Mouse (Mus musculus): ENCODE measurements around the gene Gpr146.

DNA sequence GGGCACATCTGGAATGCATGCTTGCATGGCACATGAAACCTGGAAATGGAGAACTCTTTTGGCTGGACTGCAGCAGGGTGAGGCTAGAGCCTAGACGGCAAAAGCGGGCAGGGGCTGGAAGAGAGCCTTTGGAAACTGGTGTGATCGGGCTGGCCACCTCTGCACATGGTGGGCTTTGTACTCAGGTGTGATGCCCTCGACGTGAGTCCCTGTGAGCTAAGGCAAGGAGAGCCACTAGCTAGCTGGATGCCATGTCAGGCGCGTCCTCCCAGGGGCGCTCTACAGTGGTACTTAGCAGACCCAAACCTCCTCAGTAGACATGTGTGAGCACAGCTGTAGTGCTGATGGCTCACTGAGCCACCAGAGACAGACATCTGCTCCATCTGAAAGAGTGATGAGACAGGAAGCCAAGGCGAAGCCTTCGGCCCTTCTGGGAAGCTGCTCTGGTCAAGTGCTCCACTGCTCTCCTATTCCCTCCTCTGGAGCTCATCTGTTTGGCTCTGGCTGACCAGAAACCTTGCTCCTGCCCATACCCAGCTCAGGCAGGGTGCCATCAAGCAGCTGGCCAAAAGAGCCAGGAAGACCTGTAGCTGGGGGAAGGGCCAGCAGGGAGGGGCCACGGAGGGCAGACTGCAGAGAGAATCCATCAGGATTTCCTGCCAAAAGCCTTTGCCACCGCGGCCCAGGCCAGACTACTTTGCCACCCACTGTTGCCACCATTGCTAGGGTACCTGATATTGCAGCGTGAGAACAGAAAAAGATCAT lies 29.8 kb downstream of the Gpr146 start:
- TF ChIP-seq EP300 (IDR thresholded peaks at IDR 0.05): no peak
- TF ChIP-seq CTCF (IDR thresholded peaks at IDR 0.05): 0 out of 2 replicates have a peak, but pooled peaks have one; percentile 6

Measured in lung, postnatal 0 days (tissue).